Mouse (Mus musculus) megakaryocyte, embryonic 14.5 days (primary cell): ENCODE results near the gene Fam53a.

Experiments used
- FLI1 ChIP-seq: IDR thresholded peaks from 2 replicates; pipeline ENCODE4 v1.6.1; 2012; ENCODE audit warnings: low read length, inconsistent platforms, mixed read lengths
- GATA1 ChIP-seq: IDR thresholded peaks from 3 replicates; pipeline ENCODE4 v1.6.1; 2012; ENCODE audit warnings: mixed read lengths, low read length, inconsistent platforms, borderline replicate concordance

GRCm38 (mm10) chr5:33556277-33556995 is 73.0 kb downstream of the Fam53a start:
- TF ChIP-seq GATA1 (no peak), FLI1 (no peak)
